Mouse (Mus musculus) intestine, embryonic 14.5 days (tissue): ENCODE results near the gene Elf1. TPM values are rescaled to one million over a fixed set of nuclear protein-coding genes. Genes with fewer than 3 reads are reported as not detected.

Experiments used
- ATAC-seq: fragments of 200-750 bp; cut with Nextera tagmentation; replicated peaks from 2 replicates; pipeline ENCODE4 v1.8.0; 2017; ENCODE audit warnings: low read depth, moderate number of reproducible peaks, moderate TSS enrichment, moderate library complexity; ENCODE audit not compliant: low FRiP score, low TSS enrichment
- DNase-seq: peaks from one replicate; pipeline ENCODE4 v3.0.0-alpha.2; 2018; ENCODE audit warnings: low spot score
- H3K27ac ChIP-seq: fragments of 300-500 bp; sonication (generic); 2 replicates; pipeline ENCODE4 v1.5.1; 2014; ENCODE audit warnings: low read depth, mild to moderate bottlenecking, control low read depth
- H3K27me3 ChIP-seq: fragments of 300-500 bp; sonication (generic); replicated peaks from 2 replicates; pipeline ENCODE4 v1.6.1; 2014; ENCODE audit warnings: low read length, control low read depth; ENCODE audit not compliant: control insufficient read depth, insufficient read depth
- H3K36me3 ChIP-seq: fragments of 300-500 bp; sonication (generic); 2 replicates; pipeline ENCODE4 v1.6.1; 2014; ENCODE audit warnings: low read length, control low read depth; ENCODE audit not compliant: control insufficient read depth, insufficient read depth
- H3K4me1 ChIP-seq: fragments of 300-500 bp; sonication (generic); replicated peaks from 2 replicates; pipeline ENCODE4 v1.6.1; 2014; ENCODE audit warnings: low read length, control low read depth, mixed read lengths; ENCODE audit not compliant: control insufficient read depth, insufficient read depth
- H3K4me2 ChIP-seq: fragments of 300-500 bp; sonication (generic); 2 replicates; pipeline ENCODE4 v1.6.1; 2014; ENCODE audit warnings: low read length
- H3K4me3 ChIP-seq: fragments of 300-500 bp; sonication (generic); 2 replicates; pipeline ENCODE4 v1.5.1; 2014; ENCODE audit warnings: low read depth, low read length, control low read depth, mixed read lengths
- H3K9ac ChIP-seq: fragments of 300-500 bp; sonication (generic); 2 replicates; pipeline ENCODE4 v1.6.1; 2014; ENCODE audit warnings: mild to moderate bottlenecking, low read length
- H3K9me3 ChIP-seq: fragments of 300-500 bp; sonication (generic); 2 replicates; pipeline ENCODE4 v1.6.1; 2016; ENCODE audit warnings: low read length, control low read depth; ENCODE audit not compliant: control insufficient read depth
- WGBS: fragments of 180-500 bp; shearing (Covaris S2); extraction: QIAGEN DNeasy Blood & Tissue Kit; methylation state at CpG from one replicate; pipeline ENCODE4 v1.1.7; 2014; 5-methylcytosine and 5-hydroxymethylcytosine counted together
- polyA plus RNA-seq: library from polyadenylated mRNA; unstranded; fragments of >200 nt; fragmentation: Nextera tagmentation; extraction: Ambion mirVana; gene quantifications from 2 replicates; pipeline ENCODE4 v1.2.1, GENCODE M21; 2014

Gene Elf1
- polyA plus RNA-seq, 1 experiment from 2014 or later, result 27.7 TPM

DNA sequence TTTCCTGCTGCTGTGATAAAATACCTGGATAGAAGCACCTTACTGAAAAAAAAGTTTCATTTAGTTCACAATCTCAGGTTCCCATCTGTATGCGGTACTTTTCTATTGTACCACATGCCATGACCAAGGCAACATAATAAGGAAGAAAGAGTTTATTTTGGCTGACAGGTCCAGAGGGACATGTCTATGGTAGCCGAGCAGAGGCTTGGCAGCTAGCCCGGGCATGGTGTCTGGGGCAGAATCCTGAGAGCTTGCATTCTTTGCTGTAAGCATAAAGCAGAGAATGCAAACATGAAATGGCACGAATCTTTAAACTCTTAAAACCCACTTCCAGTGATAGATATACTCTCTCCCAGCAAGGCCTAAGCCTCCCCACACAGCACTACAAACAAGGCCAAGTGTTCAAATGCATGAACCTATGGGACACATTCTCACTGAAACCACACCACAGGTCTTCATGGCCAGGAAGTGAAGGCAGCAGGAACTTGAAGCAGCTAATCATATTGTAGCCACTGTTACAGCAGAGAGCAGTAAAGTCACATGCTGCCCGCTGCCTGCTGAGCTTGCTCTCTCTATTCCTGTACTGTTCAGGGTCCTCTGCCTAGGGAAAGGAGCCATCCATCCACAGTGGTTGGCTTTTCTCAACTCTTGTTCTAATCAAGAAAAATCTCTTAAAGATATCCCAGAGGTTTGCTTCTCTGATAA, 22.5 kb downstream of the Elf1 start:
- no peak for ATAC-seq
- H3K36me3 ChIP-seq, result 0 out of 2 replicates have a peak, but pooled peaks cover 5% of the 10 kb centered on the region
- no peak overlapping the region; the same call in 1 of the 2 replicates for H3K9ac ChIP-seq
- no peak overlapping the region for H3K4me3 ChIP-seq
- H3K9me3 ChIP-seq, result no peaks in the 10 kb centered on the region
- WGBS, result 61% methylated on average over 5 of the region's 5 CpGs
- DNase-seq, result no peak
- no peak overlapping the region for H3K4me2 ChIP-seq
- H3K4me1 ChIP-seq, result no peaks in the 10 kb centered on the region
- no peak overlapping the region for H3K27ac ChIP-seq
- no peaks in the 10 kb centered on the region for H3K27me3 ChIP-seq

DNA sequence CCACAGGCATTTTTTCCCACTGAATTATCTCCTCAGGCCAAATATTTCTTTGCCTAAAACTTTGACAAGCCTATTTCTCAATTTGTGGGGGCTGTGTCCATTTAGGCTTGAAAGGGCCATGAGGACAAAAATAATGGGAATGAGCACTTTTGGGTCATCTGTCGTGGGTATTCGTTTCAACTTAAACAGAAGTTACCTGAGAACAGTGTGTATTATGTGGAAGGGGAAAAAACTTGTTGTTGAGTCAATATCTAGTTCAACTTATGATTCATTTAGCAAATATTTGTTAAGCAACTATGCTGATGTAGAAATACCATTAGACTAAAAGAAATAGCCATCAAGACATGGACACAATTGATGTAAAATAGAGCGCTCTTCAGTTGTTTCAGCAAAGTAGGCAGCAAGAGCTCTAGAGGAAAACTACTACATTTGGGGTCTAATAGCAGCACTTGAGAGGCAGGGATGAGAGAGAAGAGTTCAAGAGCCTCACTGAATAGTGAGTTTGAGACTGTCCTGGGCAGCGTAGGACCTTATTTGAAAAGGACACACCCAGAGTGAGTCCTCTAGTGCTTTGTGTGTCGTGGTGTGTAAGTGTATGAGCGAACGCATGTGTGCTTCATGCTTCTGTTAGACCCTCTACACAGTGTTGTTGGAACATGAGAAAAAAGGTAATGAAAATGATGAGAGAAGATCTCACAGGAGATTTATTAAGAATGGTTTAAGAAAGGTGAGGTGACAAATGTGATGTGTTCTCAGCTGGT, 23.4 kb downstream of the Elf1 start:
- H3K36me3 ChIP-seq, result 0 out of 2 replicates have a peak, but pooled peaks cover 5% of the 10 kb centered on the region
- ATAC-seq, result no peak
- DNase-seq, result no peak
- H3K4me3 ChIP-seq, result no peak overlapping the region
- no peaks in the 10 kb centered on the region for H3K4me1 ChIP-seq
- no peak overlapping the region for H3K4me2 ChIP-seq
- WGBS, result 90% methylated on average over 7 of the region's 7 CpGs
- no peak overlapping the region for H3K27ac ChIP-seq
- no peak overlapping the region for H3K9ac ChIP-seq
- H3K9me3 ChIP-seq, result no peaks in the 10 kb centered on the region
- no peaks in the 10 kb centered on the region for H3K27me3 ChIP-seq

GRCm38 (mm10) chr14:79506207-79506606, 25.2 kb downstream of the Elf1 start:
- Histone ChIP-seq H3K27me3 (no peaks in the 10 kb centered on the region), H3K4me2 (no peak overlapping the region), H3K27ac (no peak overlapping the region), H3K9ac (no peak overlapping the region), H3K4me1 (no peaks in the 10 kb centered on the region), H3K4me3 (no peak overlapping the region), H3K36me3 (0 out of 2 replicates have a peak, but pooled peaks cover 5% of the 10 kb centered on the region), H3K9me3 (no peaks in the 10 kb centered on the region)
- WGBS, result 62% methylated on average over 9 of the region's 9 CpGs
- no peak for ATAC-seq
- DNase-seq, result no peak

DNA sequence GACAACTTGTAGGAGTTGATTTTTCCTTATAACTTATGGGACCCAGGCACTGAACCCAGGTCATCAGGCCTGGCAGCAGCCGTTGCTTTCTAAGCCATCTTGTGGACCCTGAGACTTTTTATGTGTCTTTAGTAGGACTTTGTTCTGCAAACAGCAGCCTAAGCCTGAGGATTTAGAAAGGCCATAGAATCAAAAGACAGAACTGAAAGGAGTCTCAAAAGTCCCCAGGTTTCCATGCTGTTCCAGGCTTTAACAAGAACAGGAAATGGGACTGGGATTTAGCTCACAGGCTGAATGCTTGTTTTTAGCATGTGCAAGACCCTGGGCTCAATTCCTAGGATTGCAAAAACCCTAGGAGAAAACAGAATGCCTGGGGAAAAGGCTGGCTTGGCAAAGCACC, 26.9 kb downstream of the Elf1 start:
- H3K27ac ChIP-seq, result peak overlapping the region; percentile 29
- no peak; the same call in 1 of the 2 replicates for ATAC-seq

DNA sequence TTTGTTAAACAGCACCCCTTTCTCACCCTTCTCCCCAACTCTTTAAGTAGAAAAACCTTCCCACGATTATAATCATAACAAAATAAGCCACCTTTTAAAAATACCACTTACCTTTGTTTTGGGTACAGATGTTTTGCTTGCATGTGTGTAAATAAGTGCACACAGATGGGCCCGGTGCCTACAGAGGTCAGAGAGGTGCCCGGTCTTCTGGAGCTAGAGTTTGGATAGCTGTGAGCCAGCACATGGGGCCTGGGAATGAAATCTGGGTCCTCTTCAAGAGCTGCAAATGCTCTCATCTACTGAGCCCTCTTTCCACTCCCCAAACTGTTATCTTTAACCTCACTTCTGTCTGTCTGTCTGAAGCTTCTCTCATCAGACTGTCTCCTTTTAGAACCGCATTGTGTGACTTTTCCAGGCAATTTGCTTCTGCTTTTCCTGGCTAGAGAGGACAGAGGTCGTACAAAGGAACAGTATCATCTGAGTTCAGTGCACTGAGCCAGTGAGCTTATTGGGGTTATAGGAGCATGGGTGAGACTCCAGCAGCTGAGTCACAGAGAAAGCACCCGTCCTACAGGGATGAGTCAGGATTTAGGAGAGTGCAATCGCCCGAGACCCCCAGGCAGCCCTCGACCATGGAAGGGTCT, 27.8 kb downstream of the Elf1 start:
- Histone ChIP-seq H3K9ac (no peak overlapping the region), H3K9me3 (no peaks in the 10 kb centered on the region), H3K36me3 (no peaks in the 10 kb centered on the region), H3K27ac (no peak overlapping the region), H3K4me3 (no peak overlapping the region), H3K4me1 (no peaks in the 10 kb centered on the region), H3K27me3 (no peaks in the 10 kb centered on the region), H3K4me2 (no peak overlapping the region)
- no peak for DNase-seq
- 80% methylated on average over 9 of the region's 9 CpGs for WGBS
- no peak for ATAC-seq

More for the DNA sequence above, 26.9 kb downstream of the Elf1 start:
- no peaks in the 10 kb centered on the region for H3K36me3 ChIP-seq
- no peaks in the 10 kb centered on the region for H3K4me1 ChIP-seq
- no peak for DNase-seq
- no peak overlapping the region for H3K9ac ChIP-seq
- WGBS, result 81% methylated on average over 1 of the region's 1 CpGs
- no peak overlapping the region for H3K4me2 ChIP-seq
- no peaks in the 10 kb centered on the region for H3K9me3 ChIP-seq
- H3K4me3 ChIP-seq, result no peak overlapping the region
- H3K27me3 ChIP-seq, result no peaks in the 10 kb centered on the region

GRCm38 (mm10) chr14:79511521-79511920, 30.5 kb downstream of the Elf1 start:
- ATAC-seq (no peak), DNase-seq (no peak)
- no peaks in the 10 kb centered on the region for H3K9me3 ChIP-seq
- no peaks in the 10 kb centered on the region for H3K27me3 ChIP-seq
- H3K36me3 ChIP-seq, result no peaks in the 10 kb centered on the region
- no peak overlapping the region for H3K4me2 ChIP-seq
- H3K27ac ChIP-seq, result no peak overlapping the region
- no peak overlapping the region for H3K4me3 ChIP-seq
- 65% methylated on average over 1 of the region's 1 CpGs for WGBS
- H3K9ac ChIP-seq, result no peak overlapping the region
- H3K4me1 ChIP-seq, result no peaks in the 10 kb centered on the region

- Histone ChIP-seq H3K27me3 (no peaks in the 10 kb centered on the region), H3K4me2 (no peak overlapping the region), H3K9ac (no peak overlapping the region), H3K36me3 (no peaks in the 10 kb centered on the region), H3K4me1 (no peaks in the 10 kb centered on the region), H3K27ac (no peak overlapping the region), H3K4me3 (no peak overlapping the region), H3K9me3 (no peaks in the 10 kb centered on the region)
- DNase-seq (no peak), ATAC-seq (no peak)
- 79% methylated on average over 2 of the region's 2 CpGs for WGBS
Measured at GRCm38 (mm10) chr14:79513951-79514350, 33.0 kb downstream of the Elf1 start.

DNA sequence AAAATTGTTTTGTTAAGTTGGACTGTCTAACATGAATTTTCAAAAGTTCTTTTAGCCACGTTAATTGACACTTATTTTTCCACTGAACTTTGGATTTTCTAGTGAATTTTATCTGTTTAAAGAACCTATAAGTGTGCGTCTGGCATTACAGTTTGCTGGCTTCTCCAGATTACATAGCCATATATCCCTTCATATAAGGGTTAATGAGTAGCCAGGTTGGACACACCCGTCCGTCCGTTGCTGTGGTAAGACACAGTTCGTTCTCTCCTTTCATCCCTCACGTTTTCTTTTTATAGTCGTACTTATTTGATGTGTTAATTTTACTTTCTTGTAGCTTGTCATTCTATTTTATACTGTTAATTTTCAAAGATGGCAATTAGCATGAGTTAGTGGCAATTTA, 34.1 kb downstream of the Elf1 start:
- H3K36me3 ChIP-seq, result no peaks in the 10 kb centered on the region
- no peaks in the 10 kb centered on the region for H3K4me1 ChIP-seq
- no peak for DNase-seq
- no peak overlapping the region for H3K9ac ChIP-seq
- no peak overlapping the region; the same call in 1 of the 2 replicates for H3K4me3 ChIP-seq
- no peaks in the 10 kb centered on the region for H3K27me3 ChIP-seq
- peak overlapping the region; percentile 78 for H3K27ac ChIP-seq
- peak; percentile 86 for ATAC-seq
- WGBS, result 67% methylated on average over 8 of the region's 8 CpGs
- no peaks in the 10 kb centered on the region for H3K9me3 ChIP-seq
- H3K4me2 ChIP-seq, result peak overlapping the region; percentile 18; the same call in 1 of the 2 replicates
